Mouse (Mus musculus) neural tube, embryonic 11.5 days (tissue): Measurements from ENCODE around the gene Sema5a. TPM values are rescaled to one million over a fixed set of nuclear protein-coding genes. Genes with fewer than 3 reads are reported as not detected.

Experiments used
- ATAC-seq: fragments of 200-750 bp; cut with Nextera tagmentation; 2 replicates; pipeline ENCODE4 v1.8.0; 2017; ENCODE audit warnings: moderate number of reproducible peaks, mild to moderate bottlenecking, moderate TSS enrichment, moderate library complexity; ENCODE audit not compliant: insufficient read depth, low FRiP score, low TSS enrichment
- DNase-seq: peaks from one replicate; pipeline ENCODE4 v3.0.0-alpha.2; 2015; ENCODE audit warnings: low spot score
- H3K27ac ChIP-seq: fragments of 300-500 bp; sonication (generic); 2 replicates; pipeline ENCODE4 v1.5.1; 2014; ENCODE audit warnings: low read depth, mild to moderate bottlenecking, low read length
- H3K27me3 ChIP-seq: fragments of 300-500 bp; sonication (generic); 2 replicates; pipeline ENCODE4 v1.6.1; 2014; ENCODE audit warnings: mild to moderate bottlenecking, low read length, mixed read lengths; ENCODE audit not compliant: control insufficient read depth, insufficient read depth
- H3K36me3 ChIP-seq: fragments of 300-500 bp; sonication (generic); 2 replicates; pipeline ENCODE4 v1.6.1; 2014; ENCODE audit warnings: mild to moderate bottlenecking, low read length, moderate library complexity, mixed read lengths; ENCODE audit not compliant: control insufficient read depth, insufficient read depth
- H3K4me1 ChIP-seq: fragments of 300-500 bp; sonication (generic); 2 replicates; pipeline ENCODE4 v1.6.1; 2014; ENCODE audit warnings: low read length, mixed read lengths; ENCODE audit not compliant: control insufficient read depth, insufficient read depth
- H3K4me2 ChIP-seq: fragments of 300-500 bp; sonication (generic); 2 replicates; pipeline ENCODE4 v1.6.1; 2014; ENCODE audit warnings: low read depth, mild to moderate bottlenecking, moderate library complexity
- H3K4me3 ChIP-seq: fragments of 300-500 bp; sonication (generic); 2 replicates; pipeline ENCODE4 v1.5.1; 2014; ENCODE audit warnings: low read depth, low read length
- H3K9ac ChIP-seq: fragments of 300-500 bp; sonication (generic); 2 replicates; pipeline ENCODE4 v1.6.1; 2014; ENCODE audit warnings: mild to moderate bottlenecking, low read length
- H3K9me3 ChIP-seq: fragments of 300-500 bp; sonication (generic); 2 replicates; pipeline ENCODE4 v1.6.1; 2016; ENCODE audit warnings: low read length; ENCODE audit not compliant: control insufficient read depth
- WGBS: fragments of 180-500 bp; shearing (Covaris S2); extraction: QIAGEN DNeasy Blood & Tissue Kit; methylation state at CpG from one replicate; pipeline ENCODE4 v1.1.7; 2014; 5-methylcytosine and 5-hydroxymethylcytosine counted together
- polyA plus RNA-seq: library from polyadenylated mRNA; unstranded; fragments of >200 nt; fragmentation: Nextera tagmentation; extraction: Ambion mirVana; gene quantifications from 2 replicates; pipeline ENCODE4 v1.2.1, GENCODE M21; 2014

Sema5a gene
- polyA plus RNA-seq, 1 experiment from 2014 or later = 10.3 TPM

- no peaks in the 10 kb centered on the region for H3K36me3 ChIP-seq
- H3K27me3 ChIP-seq = no peaks in the 10 kb centered on the region
- ATAC-seq = no peak
- 55% methylated on average over 7 of the region's 7 CpGs for WGBS
- DNase-seq = no peak
- peak overlapping the region; percentile 99 for H3K4me2 ChIP-seq
- H3K9ac ChIP-seq = no peak overlapping the region
- no peak overlapping the region for H3K27ac ChIP-seq
- H3K4me1 ChIP-seq = no peaks in the 10 kb centered on the region; the same call in 1 of the 2 replicates
- H3K9me3 ChIP-seq = no peaks in the 10 kb centered on the region
- H3K4me3 ChIP-seq = peak overlapping the region; percentile 66
These were observed 786 bp upstream of the Sema5a start for GRCm38 (mm10) chr15:32243824-32244223.

- peak; percentile 69 for ATAC-seq
- Histone ChIP-seq H3K4me1 (no peaks in the 10 kb centered on the region; the same call in 1 of the 2 replicates), H3K4me2 (peak overlapping the region; percentile 99), H3K4me3 (peak overlapping the region; percentile 66), H3K27me3 (no peaks in the 10 kb centered on the region), H3K27ac (no peak overlapping the region), H3K9me3 (no peaks in the 10 kb centered on the region), H3K36me3 (no peaks in the 10 kb centered on the region), H3K9ac (peak overlapping the region; percentile 54)
- WGBS = under 1% methylated on average over 50 of the region's 52 CpGs
- no peak for DNase-seq
These were observed 586 bp downstream of the Sema5a start for GRCm38 (mm10) chr15:32244956-32245836.

- under 1% methylated on average over 47 of the region's 47 CpGs for WGBS
- peak; percentile 60 for ATAC-seq
- H3K27ac ChIP-seq = no peak overlapping the region
These were observed 1.4 kb downstream of the Sema5a start for GRCm38 (mm10) chr15:32245837-32246670.

GRCm38 (mm10) chr15:32247281-32247680 lies 2.7 kb downstream of the Sema5a start:
- Histone ChIP-seq H3K9ac (no peak overlapping the region), H3K4me3 (no peak overlapping the region), H3K27me3 (no peaks in the 10 kb centered on the region), H3K4me2 (no peak overlapping the region), H3K9me3 (no peaks in the 10 kb centered on the region), H3K27ac (no peak overlapping the region), H3K36me3 (no peaks in the 10 kb centered on the region), H3K4me1 (no peaks in the 10 kb centered on the region; the same call in 1 of the 2 replicates)
- DNase-seq (no peak), ATAC-seq (no peak)
- WGBS = 51% methylated on average over 5 of the region's 5 CpGs

More at GRCm38 (mm10) chr15:32245837-32246670, 1.4 kb downstream of the Sema5a start:
- Histone ChIP-seq H3K4me3 (peak overlapping the region; percentile 66), H3K9ac (peak overlapping the region; percentile 54), H3K9me3 (no peaks in the 10 kb centered on the region), H3K36me3 (no peaks in the 10 kb centered on the region), H3K27me3 (no peaks in the 10 kb centered on the region), H3K4me2 (peak overlapping the region; percentile 99), H3K4me1 (no peaks in the 10 kb centered on the region; the same call in 1 of the 2 replicates)
- DNase-seq = peak; percentile 91

GRCm38 (mm10) chr15:32254806-32255205 lies 10.2 kb downstream of the Sema5a start:
- Histone ChIP-seq H3K4me3 (no peak overlapping the region), H3K4me2 (no peak overlapping the region), H3K36me3 (no peaks in the 10 kb centered on the region), H3K9me3 (no peaks in the 10 kb centered on the region), H3K27ac (no peak overlapping the region), H3K9ac (no peak overlapping the region), H3K27me3 (no peaks in the 10 kb centered on the region), H3K4me1 (no peaks in the 10 kb centered on the region; the same call in 1 of the 2 replicates)
- 77% methylated on average over 2 of the region's 2 CpGs for WGBS
- DNase-seq = no peak
- no peak for ATAC-seq

GRCm38 (mm10) chr15:32257340-32257739 lies 12.7 kb downstream of the Sema5a start:
- H3K4me1 ChIP-seq = peaks cover 5% of the 10 kb centered on the region; the same call in 1 of the 2 replicates
- H3K36me3 ChIP-seq = no peaks in the 10 kb centered on the region
- no peaks in the 10 kb centered on the region for H3K27me3 ChIP-seq
- H3K27ac ChIP-seq = no peak overlapping the region
- no peaks in the 10 kb centered on the region for H3K9me3 ChIP-seq
- DNase-seq (no peak), ATAC-seq (no peak)
- no peak overlapping the region for H3K9ac ChIP-seq
- no peak overlapping the region for H3K4me3 ChIP-seq
- H3K4me2 ChIP-seq = peak overlapping the region; percentile 0; the same call in 1 of the 2 replicates
- WGBS = 53% methylated on average over 8 of the region's 8 CpGs

GRCm38 (mm10) chr15:32257886-32258319 lies 13.3 kb downstream of the Sema5a start:
- DNase-seq (peak; percentile 38), ATAC-seq (no peak)
- H3K27me3 ChIP-seq = no peaks in the 10 kb centered on the region
- H3K4me1 ChIP-seq = peaks cover 5% of the 10 kb centered on the region; the same call in 1 of the 2 replicates
- H3K4me3 ChIP-seq = no peak overlapping the region
- WGBS = 45% methylated on average over 7 of the region's 7 CpGs
- H3K9me3 ChIP-seq = no peaks in the 10 kb centered on the region
- peak overlapping the region; percentile 0; the same call in 1 of the 2 replicates for H3K4me2 ChIP-seq
- no peak overlapping the region for H3K9ac ChIP-seq
- H3K27ac ChIP-seq = no peak overlapping the region
- no peaks in the 10 kb centered on the region for H3K36me3 ChIP-seq

- Histone ChIP-seq H3K36me3 (no peaks in the 10 kb centered on the region), H3K9me3 (no peaks in the 10 kb centered on the region), H3K4me2 (no peak overlapping the region), H3K27ac (no peak overlapping the region), H3K4me3 (no peak overlapping the region), H3K9ac (no peak overlapping the region), H3K4me1 (peaks cover 5% of the 10 kb centered on the region; the same call in 1 of the 2 replicates), H3K27me3 (no peaks in the 10 kb centered on the region)
- no peak for DNase-seq
- ATAC-seq = no peak
- WGBS = 59% methylated on average over 5 of the region's 5 CpGs
These were observed 14.9 kb downstream of the Sema5a start for GRCm38 (mm10) chr15:32259362-32260096.
